Mouse (Mus musculus): ENCODE results near the gene Shmt1.

The Shmt1 gene

GRCm38 (mm10) chr11:60796342-60796741, 15.2 kb downstream of the Shmt1 start:
- no peak for DNase-seq (ENCODE audit: low spot score in 2 of 2)

DNA sequence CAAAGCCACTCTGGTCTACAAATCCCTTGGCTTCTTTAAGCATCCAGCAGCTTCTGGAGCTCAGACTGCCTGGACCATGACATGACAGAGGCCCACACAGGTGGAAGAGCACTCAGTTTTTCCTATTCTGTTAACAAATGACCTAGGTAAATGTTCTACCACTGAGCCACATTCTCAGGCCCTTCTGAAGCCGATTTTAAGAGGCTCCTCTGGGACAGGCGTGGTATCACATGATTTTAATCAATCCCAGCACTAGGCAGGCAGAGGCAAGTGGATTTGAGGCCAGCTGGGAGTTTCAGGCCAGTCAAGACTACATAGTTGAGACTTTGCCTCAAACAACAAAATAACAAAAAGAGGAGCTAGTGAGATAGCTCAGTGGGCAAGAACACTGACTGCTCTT, 21.0 kb downstream of the Shmt1 start:
- no peak for DNase-seq (ENCODE audit: low spot score in 2 of 2)

DNA sequence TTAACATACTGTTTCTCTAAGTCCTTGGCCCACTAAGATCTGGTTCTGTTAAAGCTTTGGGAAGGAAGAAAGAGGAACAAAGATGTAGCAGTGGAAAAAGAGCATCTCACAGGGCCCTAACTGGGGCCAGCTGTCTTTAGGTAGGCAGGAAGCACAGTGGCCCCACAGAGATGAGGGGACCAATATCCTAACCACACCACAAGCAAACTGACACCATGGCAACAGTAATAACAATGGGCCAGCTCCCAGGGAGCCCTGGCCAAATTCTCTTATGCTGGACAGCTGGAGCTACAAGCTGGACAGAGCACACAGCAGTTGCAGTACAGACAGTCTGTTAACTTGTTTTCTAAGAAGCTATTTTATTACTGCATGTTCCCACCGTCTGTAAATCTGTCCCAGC, 23.9 kb downstream of the Shmt1 start:
- no peak for DNase-seq (ENCODE audit: low spot score in 2 of 2)

DNA sequence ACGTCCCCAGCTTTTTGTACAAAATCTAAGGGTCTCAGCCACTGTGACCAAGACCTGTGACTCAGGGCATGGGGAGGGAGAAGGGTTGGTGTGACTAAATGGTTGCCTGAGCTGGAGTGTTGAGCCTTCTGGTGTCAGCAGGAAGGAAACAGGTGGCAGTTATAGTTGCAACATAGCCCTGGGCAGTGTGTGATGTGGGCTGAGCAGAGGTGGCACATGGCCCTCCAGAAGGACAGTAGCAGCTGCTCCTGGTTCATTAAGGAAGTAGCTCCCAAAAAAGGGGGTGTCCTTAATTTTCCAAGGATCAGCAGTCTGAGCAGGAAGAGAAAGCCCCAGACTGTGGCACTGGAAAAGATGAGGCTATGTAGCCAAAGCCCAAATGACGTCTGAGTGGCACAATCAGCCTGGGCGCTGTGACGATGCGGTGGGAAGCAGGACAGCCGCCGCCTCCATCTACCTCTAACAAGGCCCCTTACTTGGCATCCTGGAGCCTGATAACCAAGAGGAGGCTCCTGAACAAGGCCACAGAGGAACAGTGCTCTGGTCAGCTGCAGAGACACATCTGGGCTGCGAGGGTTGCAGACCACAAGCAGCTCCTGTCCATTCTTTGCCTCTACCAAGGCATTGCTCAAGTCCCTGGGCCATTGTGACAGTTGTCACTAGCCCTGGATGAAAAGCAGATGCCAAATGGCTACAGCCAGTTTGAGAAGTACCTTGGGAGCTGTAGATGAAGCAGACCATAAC, 27.2 kb downstream of the Shmt1 start:
- DNase-seq (ENCODE audit: low spot score in 2 of 2), result no peak

GRCm38 (mm10) chr11:60779673-60780189, 31.8 kb downstream of the Shmt1 start:
- no peak for DNase-seq (ENCODE audit: low spot score in 2 of 2)

DNA sequence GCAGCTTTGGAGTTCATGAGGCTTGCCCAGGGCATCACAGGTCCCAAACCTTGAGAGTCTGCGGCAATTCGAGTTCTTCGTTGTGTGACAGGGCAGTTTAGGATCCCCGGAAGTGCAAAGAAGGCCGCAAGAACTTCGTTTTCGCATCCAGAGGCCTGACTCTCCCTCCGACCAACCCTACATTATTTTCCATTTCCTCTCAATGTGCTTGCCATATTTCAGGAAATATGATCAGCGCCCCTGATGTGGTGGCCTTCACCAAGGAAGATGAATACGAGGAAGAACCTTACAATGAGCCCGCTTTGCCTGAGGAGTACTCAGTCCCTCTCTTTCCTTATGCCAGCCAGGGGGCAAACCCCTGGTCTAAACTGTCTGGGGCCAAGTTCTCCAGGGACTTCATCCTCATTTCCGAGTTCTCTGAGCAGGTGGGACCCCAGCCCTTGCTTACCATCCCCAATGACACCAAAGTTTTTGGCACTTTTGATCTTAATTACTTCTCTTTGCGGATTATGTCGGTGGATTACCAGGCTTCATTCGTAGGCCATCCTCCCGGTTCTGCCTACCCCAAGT, 33.6 kb downstream of the Shmt1 start:
- no peak for DNase-seq (ENCODE audit: low spot score in 2 of 2)

- peak; percentile 76 to 87 for DNase-seq (ENCODE audit: low spot score in 2 of 2)
Observed at GRCm38 (mm10) chr11:60776829-60777740, 34.4 kb downstream of the Shmt1 start, which contains the start of the genes Top3a and Smcr8. Gene Top3a (minus strand): TSS chr11:60777365. Gene Smcr8 (plus strand): TSS chr11:60777524.

- DNase-seq (ENCODE audit: low spot score in 2 of 2), result no peak
Observed at GRCm38 (mm10) chr11:60776107-60776828, 35.2 kb downstream of the Shmt1 start.

- no peak for DNase-seq (ENCODE audit: low spot score in 2 of 2)
Observed at GRCm38 (mm10) chr11:60775578-60775977, 35.9 kb downstream of the Shmt1 start.

- no peak for DNase-seq (ENCODE audit: low spot score in 2 of 2)
Observed at GRCm38 (mm10) chr11:60774841-60775240, 36.7 kb downstream of the Shmt1 start.

GRCm38 (mm10) chr11:60774158-60774689, 37.3 kb downstream of the Shmt1 start:
- DNase-seq (ENCODE audit: low spot score in 2 of 2), result no peak

DNA sequence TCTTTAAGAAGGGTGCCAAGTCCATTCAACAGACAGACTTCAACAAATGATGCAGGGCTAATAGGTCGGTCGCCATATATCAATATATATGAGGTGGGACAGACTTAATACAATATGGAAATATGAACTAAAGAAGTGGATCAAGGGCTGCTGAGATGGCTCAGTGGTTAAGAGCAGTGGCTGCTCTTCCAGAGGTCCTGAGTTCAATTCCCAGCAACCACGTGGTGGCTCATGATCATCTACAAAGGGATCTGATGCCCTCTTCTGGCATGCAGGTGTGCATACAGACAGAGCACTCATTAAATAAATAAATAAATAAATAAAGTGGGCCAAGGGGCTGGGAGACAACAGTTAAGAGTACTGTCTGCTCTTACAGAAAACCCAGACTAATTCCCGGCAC, 39.4 kb downstream of the Shmt1 start:
- no peak for DNase-seq (ENCODE audit: low spot score in 2 of 2)

DNA sequence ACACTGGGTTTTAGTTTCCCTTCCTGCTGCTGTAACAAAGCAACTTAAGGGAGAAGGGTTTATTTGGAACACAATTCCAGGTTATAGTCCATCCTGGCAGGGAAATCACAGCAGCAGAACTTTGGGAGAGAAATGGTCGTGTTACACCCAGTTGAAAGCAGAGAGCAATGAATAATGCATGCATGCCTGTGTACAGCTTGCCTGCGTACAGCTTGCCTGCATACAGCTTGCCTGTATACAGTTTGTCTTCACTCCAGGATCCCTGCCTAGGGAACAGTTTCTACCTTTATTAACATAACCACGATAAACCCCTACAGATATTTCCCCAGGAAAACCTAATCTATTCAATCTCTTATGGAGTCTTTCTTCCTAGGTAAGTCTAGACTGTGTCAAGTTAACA, 40.7 kb downstream of the Shmt1 start:
- DNase-seq (ENCODE audit: low spot score in 2 of 2), result no peak

GRCm38 (mm10) chr11:60769322-60769721, 42.2 kb downstream of the Shmt1 start:
- DNase-seq (ENCODE audit: low spot score in 2 of 2), result no peak

DNA sequence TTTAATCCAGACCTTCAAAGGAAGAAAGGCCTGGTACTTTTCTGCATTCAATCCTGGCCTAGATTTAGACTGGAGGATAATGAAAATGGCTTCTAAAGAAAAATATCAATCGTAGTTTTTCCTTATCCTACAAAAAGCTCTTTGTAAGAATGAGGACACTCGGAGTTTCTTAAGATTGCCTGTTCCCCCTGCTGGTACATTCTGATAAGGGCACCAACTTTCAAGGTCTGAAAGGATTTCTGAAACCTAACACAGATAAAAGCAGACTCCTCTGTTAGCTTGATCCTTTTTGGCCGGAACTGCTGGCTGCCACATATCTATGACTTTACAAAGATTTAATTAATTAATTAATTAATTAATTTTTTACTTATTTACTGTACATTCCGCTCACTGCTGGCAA, 44.5 kb downstream of the Shmt1 start:
- DNase-seq (ENCODE audit: low spot score in 2 of 2), result no peak

DNA sequence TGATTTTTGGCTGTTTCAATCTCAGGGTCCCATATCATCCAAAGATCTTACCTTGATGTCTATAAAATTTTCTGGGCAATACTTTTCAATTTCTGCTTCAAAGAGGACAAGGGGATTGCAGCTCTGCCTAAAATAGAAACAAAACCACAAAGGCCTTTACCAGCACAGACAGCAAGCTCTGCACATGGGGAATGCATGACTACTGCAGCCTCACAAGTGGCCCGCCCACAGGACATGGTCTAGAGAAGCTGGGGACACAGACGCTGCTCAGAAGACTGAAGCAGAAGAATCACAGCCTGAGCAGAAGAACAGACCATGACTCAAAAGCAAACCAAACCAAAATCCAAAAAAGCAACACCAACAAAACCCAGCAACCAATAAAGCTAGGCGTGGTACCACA, 49.8 kb downstream of the Shmt1 start:
- DNase-seq (ENCODE audit: low spot score in 2 of 2), result no peak

- DNase-seq (ENCODE audit: low spot score in 2 of 2), result no peak
Observed at GRCm38 (mm10) chr11:60755570-60755969, 55.9 kb downstream of the Shmt1 start.

DNA sequence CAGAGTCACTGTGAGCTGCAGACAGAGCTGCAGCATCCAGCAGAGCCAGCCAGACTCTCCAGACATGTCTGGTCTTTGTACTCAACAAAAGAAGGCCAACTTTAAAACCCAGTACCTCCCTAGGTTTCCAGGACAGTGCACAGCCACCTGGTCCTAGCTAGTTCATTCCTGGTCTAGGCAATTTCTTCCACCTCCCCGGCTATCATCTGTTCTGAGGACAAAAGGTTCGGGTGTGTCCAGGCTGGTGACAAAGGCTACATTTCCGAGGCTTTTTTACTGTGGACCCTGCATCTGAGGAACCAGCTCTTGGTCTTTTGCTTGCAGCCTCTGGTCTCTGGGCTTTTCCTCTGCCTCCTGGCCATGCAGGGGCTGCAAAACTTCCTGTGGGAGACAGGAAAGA, 71.2 kb downstream of the Shmt1 start:
- no peak for DNase-seq (ENCODE audit: low spot score in 2 of 2)

Measured in spleen, postnatal 4 days (tissue).